Mouse (Mus musculus) heart, embryonic 13.5 days (tissue): ENCODE measurements at regions not wholly inside any gene's neighbourhood (a gene's known extent, or its start where the extent isn't known, plus 50 kb on each side); places are given as distances from the start of the nearest gene placed in this dataset.
"Not testable (repeated sequence)": the region's sequence is repeated elsewhere in the genome, so short reads cannot be mapped to it uniquely, and the experiment has no call there.

Experiments
- ATAC-seq: fragments of 200-750 bp; cut with Nextera tagmentation; 2 replicates; pipeline ENCODE4 v1.8.0; 2017; ENCODE audit warnings: moderate TSS enrichment; ENCODE audit not compliant: insufficient number of reproducible peaks, low FRiP score, low TSS enrichment; ENCODE audit errors: extremely low read depth
- H3K27ac ChIP-seq: fragments of 300-500 bp; sonication (generic); replicated peaks from 2 replicates; pipeline ENCODE4 v1.5.1; 2015; ENCODE audit warnings: moderate library complexity, mild to moderate bottlenecking, inconsistent platforms
- H3K27me3 ChIP-seq: fragments of 300-500 bp; sonication (generic); replicated peaks from 2 replicates; pipeline ENCODE4 v1.6.1; 2015; ENCODE audit warnings: mild to moderate bottlenecking, inconsistent platforms
- H3K36me3 ChIP-seq: fragments of 300-500 bp; sonication (generic); 2 replicates; pipeline ENCODE4 v1.6.1; 2015; ENCODE audit warnings: mild to moderate bottlenecking, inconsistent platforms
- H3K4me1 ChIP-seq: fragments of 300-500 bp; sonication (generic); 2 replicates; pipeline ENCODE4 v1.6.1; 2015; ENCODE audit warnings: inconsistent platforms
- H3K4me2 ChIP-seq: fragments of 300-500 bp; sonication (generic); 2 replicates; pipeline ENCODE4 v1.6.1; 2015; ENCODE audit warnings: inconsistent platforms, mild to moderate bottlenecking, moderate library complexity
- H3K4me3 ChIP-seq: fragments of 300-500 bp; sonication (generic); 2 replicates; pipeline ENCODE4 v1.5.1; 2015; ENCODE audit warnings: moderate library complexity, mild to moderate bottlenecking, inconsistent platforms
- H3K9ac ChIP-seq: fragments of 300-500 bp; sonication (generic); 2 replicates; pipeline ENCODE4 v1.6.1; 2015; ENCODE audit warnings: inconsistent platforms, mild to moderate bottlenecking, moderate library complexity
- H3K9me3 ChIP-seq: fragments of 300-500 bp; sonication (generic); 2 replicates; pipeline ENCODE4 v1.6.1; 2016; ENCODE audit warnings: inconsistent platforms
- WGBS: fragments of 180-500 bp; shearing (Covaris S2); methylation state at CpG from one replicate; pipeline ENCODE4 v1.1.7; 2015; ENCODE audit warnings: mixed read lengths; 5-methylcytosine and 5-hydroxymethylcytosine counted together

- 86% methylated on average over 2 of the region's 2 CpGs for WGBS
- not testable (repeated sequence) for ATAC-seq, H3K36me3 ChIP-seq, H3K4me3 ChIP-seq, H3K4me1 ChIP-seq, H3K9me3 ChIP-seq, H3K27me3 ChIP-seq, H3K9ac ChIP-seq, H3K27ac ChIP-seq, H3K4me2 ChIP-seq
These were observed 108.5 kb upstream of the Fgf16 start for GRCm38 (mm10) chrX:105655591-105655990.

DNA sequence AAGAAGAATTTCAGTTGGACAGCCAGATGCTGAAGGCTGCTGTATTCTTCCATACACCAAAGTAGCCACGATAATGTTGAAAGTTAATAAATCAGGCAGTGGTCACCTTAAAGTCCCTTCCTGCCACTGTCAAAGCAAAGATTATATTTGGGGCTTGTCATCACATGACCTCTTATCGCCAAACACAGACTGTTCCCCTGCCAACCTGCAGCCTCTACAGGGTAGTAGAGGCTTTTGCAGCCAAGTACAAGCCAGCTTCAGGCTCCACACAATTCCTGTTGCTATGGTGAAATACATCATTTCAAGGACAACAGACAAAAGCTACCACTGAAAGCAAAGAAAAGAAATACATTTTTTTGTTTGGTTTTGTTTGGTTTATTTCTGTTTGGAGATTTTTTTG is 93.5 kb upstream of the Fgf16 start:
- no peak for ATAC-seq
- 58% methylated on average over 2 of the region's 2 CpGs for WGBS

GRCm38 (mm10) chrX:105671247-105671646 is 92.8 kb upstream of the Fgf16 start:
- Histone ChIP-seq H3K9ac (no peak overlapping the region), H3K4me3 (no peak overlapping the region), H3K9me3 (no peaks in the 10 kb centered on the region), H3K4me2 (no peak overlapping the region), H3K27ac (no peak overlapping the region), H3K36me3 (no peaks in the 10 kb centered on the region), H3K27me3 (no peaks in the 10 kb centered on the region), H3K4me1 (peaks cover 3% of the 10 kb centered on the region; the same call in 1 of the 2 replicates)
- no peak for ATAC-seq
- 40% methylated on average over 4 of the region's 4 CpGs for WGBS

More for the DNA sequence above, 93.5 kb upstream of the Fgf16 start:
- H3K9ac ChIP-seq, result no peak overlapping the region
- no peak overlapping the region for H3K4me2 ChIP-seq
- no peak overlapping the region for H3K4me3 ChIP-seq
- no peaks in the 10 kb centered on the region for H3K36me3 ChIP-seq
- H3K4me1 ChIP-seq, result peaks cover 3% of the 10 kb centered on the region; the same call in 1 of the 2 replicates
- no peaks in the 10 kb centered on the region for H3K27me3 ChIP-seq
- no peaks in the 10 kb centered on the region for H3K9me3 ChIP-seq
- H3K27ac ChIP-seq, result no peak overlapping the region

DNA sequence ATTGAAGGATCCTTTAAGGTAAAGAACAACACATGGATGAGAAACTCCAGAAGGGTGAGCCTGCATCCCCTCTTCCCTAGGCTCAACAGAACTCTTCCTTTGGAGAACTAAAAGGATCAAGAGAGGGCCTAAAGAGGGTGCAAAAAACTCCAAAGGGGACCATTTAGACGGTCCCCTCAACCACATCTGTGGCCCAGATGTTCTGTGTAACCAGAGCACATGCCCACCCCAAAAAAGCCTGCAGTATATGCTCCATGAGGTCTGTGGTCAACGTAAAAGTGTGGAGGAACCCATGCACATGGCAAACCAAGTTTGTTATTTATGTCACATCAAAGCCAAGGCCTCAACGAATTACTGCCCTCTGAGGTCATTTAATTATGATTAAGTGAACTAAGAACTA is 89.2 kb upstream of the Fgf16 start:
- H3K4me1 ChIP-seq, result peaks cover 3% of the 10 kb centered on the region; the same call in 1 of the 2 replicates
- no peak overlapping the region for H3K9ac ChIP-seq
- WGBS, result 34% methylated on average over 3 of the region's 3 CpGs
- ATAC-seq, result no peak
- H3K4me3 ChIP-seq, result no peak overlapping the region
- H3K27ac ChIP-seq, result no peak overlapping the region
- no peak overlapping the region for H3K4me2 ChIP-seq
- no peaks in the 10 kb centered on the region for H3K9me3 ChIP-seq
- H3K36me3 ChIP-seq, result no peaks in the 10 kb centered on the region
- no peaks in the 10 kb centered on the region for H3K27me3 ChIP-seq

- ATAC-seq, result no peak
- WGBS, result 55% methylated on average over 8 of the region's 8 CpGs
- peak overlapping the region; percentile 50 for H3K27ac ChIP-seq
These were observed 80.4 kb upstream of the Fgf16 start for GRCm38 (mm10) chrX:105683678-105684077.

DNA sequence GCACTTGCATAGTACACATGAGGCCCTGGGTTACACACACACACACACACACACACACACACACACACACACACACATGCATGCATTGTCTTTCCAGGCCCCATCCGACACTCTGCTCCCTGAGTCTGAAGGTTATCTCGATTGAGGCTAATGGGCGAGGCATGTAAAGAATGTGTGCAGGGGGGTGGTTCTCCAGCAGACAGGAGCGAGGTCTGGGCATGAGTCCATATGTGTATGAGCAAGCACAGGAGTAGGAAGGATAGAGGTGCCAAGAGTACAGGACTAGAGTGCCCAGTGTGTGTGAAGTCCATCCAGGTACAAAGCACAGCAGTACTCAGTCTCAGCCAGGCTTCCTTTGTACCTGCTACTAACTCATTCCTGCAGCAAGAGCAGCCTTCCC is 79.6 kb upstream of the Fgf16 start:
- no peak for ATAC-seq

More at GRCm38 (mm10) chrX:105683678-105684077, 80.4 kb upstream of the Fgf16 start:
- Histone ChIP-seq H3K9me3 (no peaks in the 10 kb centered on the region), H3K27me3 (no peaks in the 10 kb centered on the region), H3K4me2 (no peak overlapping the region), H3K4me3 (no peak overlapping the region), H3K36me3 (no peaks in the 10 kb centered on the region), H3K4me1 (peaks cover 12% of the 10 kb centered on the region; the same call in 1 of the 2 replicates), H3K9ac (no peak overlapping the region)

DNA sequence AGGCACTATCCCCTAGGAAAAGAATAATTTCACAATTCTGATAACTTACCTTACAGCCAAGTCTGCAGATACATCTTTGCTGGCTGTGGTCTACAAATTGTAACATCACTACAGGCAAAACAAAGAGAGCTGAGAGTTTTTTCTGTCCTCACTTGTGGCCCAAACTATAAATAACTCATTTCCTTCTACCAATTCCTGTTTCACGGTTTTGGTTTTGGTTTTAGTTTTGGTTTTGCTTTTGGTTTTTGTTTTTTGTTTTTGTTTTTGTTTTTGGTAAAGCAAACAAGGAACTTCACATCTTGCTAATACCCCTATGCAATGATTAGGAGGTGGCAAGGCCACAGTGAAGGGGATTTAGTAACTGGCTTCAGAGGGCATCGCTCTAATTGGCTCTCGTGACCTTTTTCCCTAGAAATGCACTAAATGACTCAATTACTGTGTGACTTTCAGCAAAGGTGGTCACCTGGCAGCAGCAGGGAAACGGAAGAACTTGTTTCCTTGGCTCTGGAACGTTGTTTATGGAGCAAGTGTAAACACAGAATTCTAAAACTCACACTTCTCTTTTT is 53.3 kb upstream of the Fgf16 start:
- Histone ChIP-seq H3K36me3 (no peaks in the 10 kb centered on the region), H3K4me3 (no peak overlapping the region), H3K27ac (no peak overlapping the region), H3K4me1 (no peaks in the 10 kb centered on the region), H3K9ac (no peak overlapping the region), H3K9me3 (no peaks in the 10 kb centered on the region), H3K27me3 (no peaks in the 10 kb centered on the region; the same call in 1 of the 2 replicates), H3K4me2 (no peak overlapping the region)
- no peak for ATAC-seq
- WGBS, result 63% methylated on average over 5 of the region's 5 CpGs

More for the DNA sequence above, 79.6 kb upstream of the Fgf16 start:
- no peaks in the 10 kb centered on the region for H3K36me3 ChIP-seq
- H3K9ac ChIP-seq, result no peak overlapping the region
- H3K27ac ChIP-seq, result no peak overlapping the region; the same call in none of the 2 replicates
- H3K4me1 ChIP-seq, result peaks cover 12% of the 10 kb centered on the region; the same call in 1 of the 2 replicates
- 22% methylated on average over 4 of the region's 4 CpGs for WGBS
- H3K27me3 ChIP-seq, result no peaks in the 10 kb centered on the region
- H3K4me2 ChIP-seq, result no peak overlapping the region
- H3K4me3 ChIP-seq, result no peak overlapping the region
- no peaks in the 10 kb centered on the region for H3K9me3 ChIP-seq
